Mouse (Mus musculus) stomach, postnatal 0 days (tissue): Measurements from ENCODE around the gene Slc25a4.

Source experiments
- CTCF ChIP-seq: IDR thresholded peaks from 2 replicates; pipeline ENCODE4 v1.5.1; 2016; ENCODE audit warnings: antibody characterized with exemption, low read depth, mild to moderate bottlenecking, moderate library complexity
- EP300 ChIP-seq: optimal IDR thresholded peaks from 2 replicates; pipeline ENCODE3; 2016; ENCODE audit warnings: antibody characterized with exemption

DNA sequence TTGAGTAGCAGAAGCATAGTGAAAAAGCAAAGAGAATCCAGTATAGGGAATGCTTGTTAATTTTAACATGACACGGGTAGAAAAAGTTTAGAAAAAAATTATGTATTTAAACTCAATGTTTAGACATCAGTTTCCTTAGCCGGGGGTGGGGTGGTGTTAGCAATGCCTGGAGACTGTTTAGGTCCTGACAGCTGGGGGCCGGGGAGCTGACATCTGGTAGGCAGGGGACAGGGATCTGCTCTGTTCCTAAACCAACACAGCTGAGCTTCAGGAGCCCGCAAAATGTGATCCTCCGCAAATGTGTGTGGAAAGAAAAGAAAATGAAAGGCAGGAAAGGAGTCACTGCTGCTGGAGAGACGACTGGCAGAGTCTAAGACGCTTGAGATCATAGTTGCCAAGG lies 31.9 kb upstream of the Slc25a4 start:
- TF ChIP-seq CTCF (no peak), EP300 (no peak)
